Mouse (Mus musculus) splenic B cell, adult 2 months (primary cell): ENCODE measurements around the gene Ephb1.

Experiments
- DNase-seq: peaks from one replicate; pipeline ENCODE4 v3.0.0-alpha.2; 2011; ENCODE audit warnings: low read depth, low spot score
- H3K27me3 ChIP-seq: 2 replicates; pipeline ENCODE4 v1.6.1; 2012; ENCODE audit warnings: mild to moderate bottlenecking, low read length, moderate library complexity, mixed read lengths; ENCODE audit not compliant: control insufficient read depth, poor library complexity, insufficient read depth, severe bottlenecking
- H3K36me3 ChIP-seq: 2 replicates; pipeline ENCODE4 v1.6.1; 2012; ENCODE audit warnings: mild to moderate bottlenecking, low read length, moderate library complexity, mixed read lengths; ENCODE audit not compliant: control insufficient read depth, poor library complexity, insufficient read depth, severe bottlenecking

Ephb1 gene

GRCm38 (mm10) chr9:102079151-102079550, 275.3 kb downstream of the Ephb1 start:
- Histone ChIP-seq H3K36me3 (no peaks in the 10 kb centered on the region), H3K27me3 (no peaks in the 10 kb centered on the region)
- no peak for DNase-seq

- no peaks in the 10 kb centered on the region for H3K27me3 ChIP-seq
- no peaks in the 10 kb centered on the region for H3K36me3 ChIP-seq
- no peak for DNase-seq
These were observed 276.3 kb downstream of the Ephb1 start for GRCm38 (mm10) chr9:102078238-102078637.

- Histone ChIP-seq H3K27me3 (no peaks in the 10 kb centered on the region), H3K36me3 (no peaks in the 10 kb centered on the region)
- DNase-seq = no peak
These were observed 279.0 kb downstream of the Ephb1 start for GRCm38 (mm10) chr9:102075539-102075938.

- H3K36me3 ChIP-seq = no peaks in the 10 kb centered on the region
- no peak for DNase-seq
These were observed 281.1 kb downstream of the Ephb1 start for GRCm38 (mm10) chr9:102073404-102073803.

GRCm38 (mm10) chr9:102069151-102069882, 285.2 kb downstream of the Ephb1 start:
- H3K27me3 ChIP-seq = no peaks in the 10 kb centered on the region
- no peak for DNase-seq

More at GRCm38 (mm10) chr9:102073404-102073803, 281.1 kb downstream of the Ephb1 start:
- H3K27me3 ChIP-seq = no peaks in the 10 kb centered on the region

GRCm38 (mm10) chr9:102066601-102067000, 287.9 kb downstream of the Ephb1 start:
- no peaks in the 10 kb centered on the region for H3K36me3 ChIP-seq
- DNase-seq = no peak
- H3K27me3 ChIP-seq = no peaks in the 10 kb centered on the region

More at GRCm38 (mm10) chr9:102069151-102069882, 285.2 kb downstream of the Ephb1 start:
- no peaks in the 10 kb centered on the region for H3K36me3 ChIP-seq

- Histone ChIP-seq H3K36me3 (no peaks in the 10 kb centered on the region), H3K27me3 (no peaks in the 10 kb centered on the region)
- DNase-seq = no peak
These were observed 308.6 kb downstream of the Ephb1 start for GRCm38 (mm10) chr9:102045886-102046285.

GRCm38 (mm10) chr9:102045111-102045861, 309.2 kb downstream of the Ephb1 start:
- H3K27me3 ChIP-seq = no peaks in the 10 kb centered on the region
- no peak for DNase-seq

GRCm38 (mm10) chr9:102039011-102039733, 315.3 kb downstream of the Ephb1 start:
- DNase-seq = no peak
- no peaks in the 10 kb centered on the region for H3K27me3 ChIP-seq
- H3K36me3 ChIP-seq = no peaks in the 10 kb centered on the region

More at GRCm38 (mm10) chr9:102045111-102045861, 309.2 kb downstream of the Ephb1 start:
- no peaks in the 10 kb centered on the region for H3K36me3 ChIP-seq

- Histone ChIP-seq H3K36me3 (no peaks in the 10 kb centered on the region), H3K27me3 (no peaks in the 10 kb centered on the region)
- DNase-seq = no peak
These were observed 318.4 kb downstream of the Ephb1 start for GRCm38 (mm10) chr9:102036132-102036531.

GRCm38 (mm10) chr9:102033231-102033630, 321.3 kb downstream of the Ephb1 start:
- Histone ChIP-seq H3K36me3 (no peaks in the 10 kb centered on the region), H3K27me3 (no peaks in the 10 kb centered on the region)
- DNase-seq = no peak

GRCm38 (mm10) chr9:102032376-102032775, 322.1 kb downstream of the Ephb1 start:
- H3K36me3 ChIP-seq = no peaks in the 10 kb centered on the region
- no peaks in the 10 kb centered on the region for H3K27me3 ChIP-seq
- no peak for DNase-seq

GRCm38 (mm10) chr9:102029661-102030060, 324.8 kb downstream of the Ephb1 start:
- no peak for DNase-seq
- no peaks in the 10 kb centered on the region for H3K36me3 ChIP-seq
- no peaks in the 10 kb centered on the region for H3K27me3 ChIP-seq

GRCm38 (mm10) chr9:102026136-102026535, 328.4 kb downstream of the Ephb1 start:
- Histone ChIP-seq H3K36me3 (no peaks in the 10 kb centered on the region), H3K27me3 (no peaks in the 10 kb centered on the region)
- DNase-seq = no peak

GRCm38 (mm10) chr9:102025141-102025540, 329.4 kb downstream of the Ephb1 start:
- Histone ChIP-seq H3K36me3 (no peaks in the 10 kb centered on the region), H3K27me3 (no peaks in the 10 kb centered on the region)
- no peak for DNase-seq
